Mouse (Mus musculus) embryonic facial prominence, embryonic 15.5 days (tissue): ENCODE results near the gene Swt1. TPM values are rescaled to one million over a fixed set of nuclear protein-coding genes. Genes with fewer than 3 reads are reported as not detected.
"Not testable (repeated sequence)": the region's sequence is repeated elsewhere in the genome, so short reads cannot be mapped to it uniquely, and the experiment has no call there.

Source experiments
- ATAC-seq: fragments of 200-750 bp; cut with Nextera tagmentation; 2 replicates; pipeline ENCODE4 v1.8.0; 2017; ENCODE audit warnings: low read depth, moderate TSS enrichment; ENCODE audit not compliant: insufficient number of reproducible peaks, low FRiP score, low TSS enrichment
- H3K27ac ChIP-seq: fragments of 300-500 bp; sonication (generic); replicated peaks from 2 replicates; pipeline ENCODE4 v1.5.1; 2015; ENCODE audit warnings: mild to moderate bottlenecking, inconsistent platforms
- H3K27me3 ChIP-seq: fragments of 300-500 bp; sonication (generic); 2 replicates; pipeline ENCODE4 v1.6.1; 2015; ENCODE audit warnings: inconsistent platforms
- H3K36me3 ChIP-seq: fragments of 300-500 bp; sonication (generic); 2 replicates; pipeline ENCODE4 v1.6.1; 2015; ENCODE audit warnings: mild to moderate bottlenecking, inconsistent platforms
- H3K4me1 ChIP-seq: fragments of 300-500 bp; sonication (generic); 2 replicates; pipeline ENCODE4 v1.6.1; 2015; ENCODE audit warnings: inconsistent platforms
- H3K4me2 ChIP-seq: fragments of 300-500 bp; sonication (generic); replicated peaks from 2 replicates; pipeline ENCODE4 v1.6.1; 2015; ENCODE audit warnings: mild to moderate bottlenecking, inconsistent platforms
- H3K4me3 ChIP-seq: fragments of 300-500 bp; sonication (generic); replicated peaks from 2 replicates; pipeline ENCODE4 v1.5.1; 2015; ENCODE audit warnings: mild to moderate bottlenecking, inconsistent platforms
- H3K9ac ChIP-seq: fragments of 300-500 bp; sonication (generic); 2 replicates; pipeline ENCODE4 v1.6.1; 2015; ENCODE audit warnings: inconsistent platforms
- H3K9me3 ChIP-seq: fragments of 300-500 bp; sonication (generic); replicated peaks from 2 replicates; pipeline ENCODE4 v1.6.1; 2016; ENCODE audit warnings: inconsistent platforms
- WGBS: fragments of 180-500 bp; shearing (Covaris S2); methylation state at CpG from one replicate; pipeline ENCODE4 v1.1.7; 2015; 5-methylcytosine and 5-hydroxymethylcytosine counted together
- polyA plus RNA-seq: library from polyadenylated mRNA; unstranded; fragments of >200 nt; fragmentation: Nextera tagmentation; extraction: Ambion mirVana; gene quantifications from 2 replicates; pipeline ENCODE4 v1.2.1, GENCODE M21; 2015

Gene Swt1
- 24.2 and 26.7 TPM in 2 replicates for polyA plus RNA-seq

DNA sequence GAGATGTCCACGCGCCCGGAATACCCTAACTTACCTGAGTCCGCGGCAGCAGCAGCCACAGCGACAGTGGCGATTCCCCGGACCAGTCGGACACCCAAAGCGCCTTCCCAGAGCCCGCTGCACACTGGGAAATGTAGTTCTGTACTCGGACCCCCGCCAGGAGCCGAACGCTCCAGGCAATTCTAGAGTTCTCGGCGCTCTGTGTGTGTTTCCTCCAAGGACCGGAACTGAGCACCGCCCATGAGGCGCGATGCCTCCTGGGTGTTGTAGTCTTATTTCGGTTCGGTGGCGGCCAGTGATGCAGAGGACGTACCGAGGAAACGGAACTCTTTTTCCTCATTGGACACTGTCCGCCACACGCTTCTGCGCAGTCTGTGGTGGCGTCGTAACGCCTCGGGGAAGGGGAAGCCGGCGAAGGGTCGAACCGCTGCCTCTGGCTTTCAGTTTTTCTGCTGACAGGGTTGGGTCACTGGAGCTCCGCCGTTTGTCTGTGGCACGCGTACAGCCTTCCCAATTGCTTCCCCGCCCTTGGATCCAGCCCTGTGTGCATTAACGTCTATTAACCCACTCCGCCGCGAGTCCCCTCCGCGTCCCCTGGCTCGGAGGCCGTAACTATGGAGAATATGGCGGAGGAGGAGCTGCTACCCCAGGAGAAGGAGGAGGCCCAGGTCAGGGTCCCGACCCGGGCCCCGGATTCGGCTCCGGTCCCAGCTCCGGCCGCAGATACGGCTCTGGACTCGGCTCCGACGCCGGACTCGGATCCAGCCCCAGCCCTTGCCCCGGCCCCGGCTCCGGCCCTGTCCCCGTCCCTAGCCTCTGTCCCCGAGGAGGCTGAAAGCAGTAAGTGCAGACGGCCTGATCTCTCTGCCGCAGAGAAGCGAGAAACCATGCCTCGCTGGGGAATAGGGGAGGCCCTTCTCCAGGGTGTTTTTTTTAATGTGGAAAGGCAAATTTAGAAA, at the start of gene Swt1, which contains the start of gene Trmt1l:
TSS of gene Swt1 (minus strand) at position 193 of the 959 bp plus-strand sequence.
TSS of gene Trmt1l (plus strand) at position 280 of the 959 bp plus-strand sequence.
- ATAC-seq, result peak; percentile 100
- under 1% methylated on average over 74 of the region's 74 CpGs for WGBS

DNA sequence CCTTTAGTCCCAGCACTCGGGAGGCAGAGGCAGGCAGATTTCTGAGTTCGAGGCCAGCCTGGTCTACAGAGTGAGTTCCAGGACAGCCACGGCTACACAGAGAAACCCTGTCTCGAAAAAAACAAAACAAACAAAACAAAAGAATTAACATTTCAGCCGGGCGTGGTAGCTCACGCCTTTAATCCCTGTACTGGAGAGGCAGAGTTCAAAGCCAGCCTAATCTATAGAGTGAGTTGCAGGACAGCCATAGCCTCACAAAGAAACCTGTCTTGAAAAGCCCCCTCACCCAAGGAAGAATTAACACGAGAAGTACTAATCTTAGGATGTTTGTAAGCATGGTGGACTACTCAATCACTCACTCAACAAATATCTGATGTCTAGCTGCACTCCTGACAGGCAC, 44.1 kb upstream of the Swt1 start:
- not testable (repeated sequence) for ATAC-seq, H3K4me3 ChIP-seq, H3K4me2 ChIP-seq, H3K4me1 ChIP-seq, H3K27me3 ChIP-seq, H3K9ac ChIP-seq, H3K27ac ChIP-seq, H3K9me3 ChIP-seq
- peaks cover 64% of the 10 kb centered on the region for H3K36me3 ChIP-seq
- WGBS, result 92% methylated on average over 8 of the region's 8 CpGs

More for the DNA sequence above, at the start of gene Swt1, which contains the start of gene Trmt1l:
- Histone ChIP-seq H3K4me1 (peaks cover 14% of the 10 kb centered on the region), H3K36me3 (no peaks in the 10 kb centered on the region), H3K27ac (peak within 1 kb of the TSS; percentile 96), H3K4me3 (peak within 1 kb of the TSS; percentile 94), H3K9ac (peak within 1 kb of the TSS; percentile 92), H3K27me3 (no peaks in the 10 kb centered on the region), H3K9me3 (no peaks in the 10 kb centered on the region), H3K4me2 (peak within 1 kb of the TSS; percentile 54)

- WGBS, result 81% methylated on average over 7 of the region's 7 CpGs
- Histone ChIP-seq H3K9me3 (no peaks in the 10 kb centered on the region), H3K9ac (no peak overlapping the region), H3K27me3 (no peaks in the 10 kb centered on the region), H3K4me3 (no peak overlapping the region), H3K4me1 (no peaks in the 10 kb centered on the region), H3K4me2 (no peak overlapping the region), H3K36me3 (peaks cover 59% of the 10 kb centered on the region), H3K27ac (no peak overlapping the region)
- no peak for ATAC-seq
Observed at GRCm38 (mm10) chr1:151471429-151471828, 43.2 kb upstream of the Swt1 start.

DNA sequence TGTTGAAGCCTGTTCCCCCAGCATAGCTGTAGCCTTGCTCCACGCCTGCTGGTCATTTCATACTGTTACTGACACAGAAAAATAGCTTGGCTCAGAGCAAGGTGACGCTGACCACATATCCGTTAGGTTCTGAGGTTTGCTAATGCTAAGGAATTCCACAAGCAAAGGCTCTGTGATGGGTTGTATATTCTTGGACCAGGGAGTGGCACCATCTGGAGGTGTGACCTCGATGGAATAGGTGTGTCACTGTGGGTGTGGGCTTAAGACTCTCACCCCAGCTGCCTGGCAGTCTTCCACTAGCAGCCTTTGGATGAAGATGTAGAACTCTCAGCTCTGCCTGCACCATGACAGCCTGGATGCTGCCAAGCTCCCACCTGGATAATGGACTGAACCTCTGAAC, 38.3 kb upstream of the Swt1 start:
- WGBS, result 84% methylated on average over 4 of the region's 4 CpGs
- no peak overlapping the region for H3K4me3 ChIP-seq
- no peaks in the 10 kb centered on the region for H3K27me3 ChIP-seq
- H3K4me2 ChIP-seq, result no peak overlapping the region
- no peaks in the 10 kb centered on the region for H3K9me3 ChIP-seq
- H3K36me3 ChIP-seq, result peaks cover 19% of the 10 kb centered on the region
- H3K27ac ChIP-seq, result no peak overlapping the region; the same call in 1 of the 2 replicates
- H3K9ac ChIP-seq, result no peak overlapping the region
- no peaks in the 10 kb centered on the region for H3K4me1 ChIP-seq
- ATAC-seq, result no peak

- H3K27ac ChIP-seq, result no peak overlapping the region
- H3K27me3 ChIP-seq, result no peaks in the 10 kb centered on the region
- H3K9me3 ChIP-seq, result no peaks in the 10 kb centered on the region
- 18% methylated on average over 4 of the region's 4 CpGs for WGBS
- peaks cover 25% of the 10 kb centered on the region for H3K36me3 ChIP-seq
- no peak overlapping the region for H3K9ac ChIP-seq
- H3K4me3 ChIP-seq, result no peak overlapping the region
- no peaks in the 10 kb centered on the region for H3K4me1 ChIP-seq
- no peak overlapping the region for H3K4me2 ChIP-seq
- ATAC-seq, result no peak
Observed at GRCm38 (mm10) chr1:151464914-151465313, 36.7 kb upstream of the Swt1 start.

DNA sequence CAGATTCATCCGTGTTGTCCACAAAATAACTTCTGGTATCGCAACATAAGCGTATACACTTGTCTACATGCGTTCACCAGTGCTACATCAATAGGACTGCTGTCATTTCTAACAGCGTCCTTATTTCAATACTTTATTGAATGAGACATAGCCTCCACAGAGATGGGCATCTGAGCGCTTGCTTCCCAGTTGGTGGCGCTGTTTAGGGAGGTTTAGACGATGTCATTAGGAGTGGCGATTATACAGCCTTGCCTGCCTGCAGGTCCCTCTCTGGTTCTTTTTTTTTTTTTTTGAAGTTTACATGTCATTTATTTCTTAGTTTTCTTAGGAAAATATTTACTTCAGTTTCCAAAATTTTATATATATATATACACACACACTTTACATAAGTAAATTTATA, 33.0 kb upstream of the Swt1 start:
- H3K36me3 ChIP-seq, result peaks cover 25% of the 10 kb centered on the region
- no peak overlapping the region for H3K4me2 ChIP-seq
- no peaks in the 10 kb centered on the region for H3K9me3 ChIP-seq
- no peak for ATAC-seq
- H3K4me1 ChIP-seq, result no peaks in the 10 kb centered on the region
- no peaks in the 10 kb centered on the region for H3K27me3 ChIP-seq
- no peak overlapping the region for H3K27ac ChIP-seq
- no peak overlapping the region for H3K4me3 ChIP-seq
- 78% methylated on average over 9 of the region's 9 CpGs for WGBS
- no peak overlapping the region for H3K9ac ChIP-seq

DNA sequence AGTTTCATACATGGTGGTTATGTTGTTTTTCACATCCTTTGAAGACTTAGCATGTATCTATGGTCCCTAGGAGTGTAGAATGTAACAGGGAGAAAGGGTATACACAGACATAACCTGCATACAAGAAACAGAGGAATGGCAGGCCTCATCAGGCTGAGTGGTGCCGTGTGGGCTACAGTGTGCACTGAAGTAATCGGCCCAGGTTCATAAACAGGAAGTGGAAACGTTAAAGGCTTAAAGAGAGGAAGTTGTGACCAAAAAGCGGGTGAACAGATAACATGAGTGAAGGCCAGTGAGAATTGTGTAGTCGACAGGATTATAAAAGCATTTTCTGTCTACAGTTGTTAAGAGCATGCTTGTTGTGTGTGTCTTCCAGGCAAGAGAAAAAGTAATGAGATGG, 28.8 kb upstream of the Swt1 start:
- ATAC-seq, result no peak
- Histone ChIP-seq H3K4me2 (no peak overlapping the region), H3K27ac (no peak overlapping the region), H3K4me3 (no peak overlapping the region), H3K4me1 (no peaks in the 10 kb centered on the region), H3K9ac (no peak overlapping the region), H3K9me3 (no peaks in the 10 kb centered on the region), H3K27me3 (no peaks in the 10 kb centered on the region), H3K36me3 (peaks cover 48% of the 10 kb centered on the region)
- 80% methylated on average over 5 of the region's 5 CpGs for WGBS

- no peak overlapping the region for H3K4me3 ChIP-seq
- ATAC-seq, result no peak
- H3K9ac ChIP-seq, result no peak overlapping the region
- H3K36me3 ChIP-seq, result peaks cover 62% of the 10 kb centered on the region
- H3K27ac ChIP-seq, result no peak overlapping the region
- no peak overlapping the region for H3K4me2 ChIP-seq
- H3K9me3 ChIP-seq, result no peaks in the 10 kb centered on the region
- WGBS, result 97% methylated on average over 11 of the region's 11 CpGs
- no peaks in the 10 kb centered on the region for H3K27me3 ChIP-seq
- H3K4me1 ChIP-seq, result no peaks in the 10 kb centered on the region
Observed at GRCm38 (mm10) chr1:151451946-151452345, 23.7 kb upstream of the Swt1 start.

GRCm38 (mm10) chr1:151450851-151451250, 22.6 kb upstream of the Swt1 start:
- no peak for ATAC-seq
- Histone ChIP-seq H3K9me3 (no peaks in the 10 kb centered on the region), H3K36me3 (peaks cover 70% of the 10 kb centered on the region), H3K4me1 (no peaks in the 10 kb centered on the region), H3K9ac (no peak overlapping the region), H3K27ac (no peak overlapping the region), H3K27me3 (no peaks in the 10 kb centered on the region), H3K4me2 (no peak overlapping the region), H3K4me3 (no peak overlapping the region)
- 81% methylated on average over 1 of the region's 2 CpGs for WGBS

DNA sequence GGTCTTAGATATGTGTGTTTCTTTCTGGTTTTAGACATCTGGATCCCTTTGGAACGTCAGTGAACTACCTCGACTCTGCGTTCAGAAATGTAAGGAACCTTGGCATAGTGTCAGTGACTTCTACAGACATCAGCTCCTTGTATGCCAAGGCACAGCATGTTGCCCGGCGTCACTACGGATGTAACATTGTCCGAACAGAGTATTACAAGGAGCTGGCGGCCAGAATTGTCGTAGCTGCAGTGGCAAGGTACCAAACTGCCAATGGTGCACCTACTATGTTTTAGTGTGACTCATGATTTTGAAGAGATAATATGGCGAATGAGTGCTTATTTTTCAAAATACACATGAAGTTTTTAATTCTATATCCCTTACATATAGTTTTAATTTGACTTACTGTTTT, 21.6 kb upstream of the Swt1 start:
- H3K4me3 ChIP-seq, result no peak overlapping the region
- H3K4me1 ChIP-seq, result no peaks in the 10 kb centered on the region
- H3K9ac ChIP-seq, result no peak overlapping the region
- H3K9me3 ChIP-seq, result no peaks in the 10 kb centered on the region
- peaks cover 80% of the 10 kb centered on the region for H3K36me3 ChIP-seq
- H3K27ac ChIP-seq, result no peak overlapping the region
- no peak for ATAC-seq
- no peaks in the 10 kb centered on the region for H3K27me3 ChIP-seq
- 94% methylated on average over 10 of the region's 10 CpGs for WGBS
- H3K4me2 ChIP-seq, result no peak overlapping the region

DNA sequence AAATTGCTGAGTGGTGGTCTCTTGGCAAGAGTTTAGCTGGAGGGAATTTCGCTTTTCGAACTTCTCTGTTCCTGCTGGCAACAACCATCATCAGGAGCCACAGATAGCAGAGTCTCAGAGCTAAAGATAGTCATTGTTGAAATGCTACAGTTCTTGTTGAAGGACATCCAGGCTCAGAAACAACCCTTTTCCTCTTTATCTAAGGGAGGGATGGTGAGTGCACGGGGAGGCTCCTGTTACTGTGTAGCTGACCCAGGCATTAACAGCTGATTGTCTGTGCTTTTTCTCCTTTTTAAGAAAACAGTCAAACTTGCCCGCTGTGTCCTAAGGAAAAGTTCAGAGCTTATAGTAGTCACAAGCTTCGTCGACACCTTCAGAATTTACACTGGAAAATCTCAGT, 7.2 kb upstream of the Swt1 start:
- Histone ChIP-seq H3K4me2 (no peak overlapping the region), H3K27me3 (no peaks in the 10 kb centered on the region), H3K36me3 (peaks cover 48% of the 10 kb centered on the region), H3K27ac (no peak overlapping the region), H3K9ac (no peak overlapping the region), H3K4me1 (no peaks in the 10 kb centered on the region), H3K4me3 (no peak overlapping the region), H3K9me3 (no peaks in the 10 kb centered on the region)
- 90% methylated on average over 6 of the region's 6 CpGs for WGBS
- no peak for ATAC-seq
